Mouse (Mus musculus) G1E (cell line): ENCODE data around the gene Olig2.

Experiments
- CTCF ChIP-seq: IDR thresholded peaks from 2 replicates; pipeline ENCODE4 v1.5.1; 2012; ENCODE audit warnings: low read depth, low read length, inconsistent platforms, mixed read lengths
- GATA1 ChIP-seq: IDR thresholded peaks from 2 replicates; pipeline ENCODE4 v1.6.1; 2012; ENCODE audit warnings: borderline replicate concordance, low read length, inconsistent platforms, mixed read lengths
- POLR2AphosphoS5 ChIP-seq: IDR thresholded peaks from 2 replicates; pipeline ENCODE4 v1.6.1; 2012; ENCODE audit warnings: low read depth, low read length, inconsistent platforms; ENCODE audit not compliant: insufficient replicate concordance
- TAL1 ChIP-seq: conservative IDR thresholded peaks from 2 replicates; pipeline ENCODE4 v1.6.1; 2012; ENCODE audit warnings: low read depth, low read length, inconsistent platforms, mixed read lengths

- TF ChIP-seq CTCF (no peak), GATA1 (no peak), TAL1 (no peak), POLR2AphosphoS5 (no peak)
Observed at GRCm38 (mm10) chr16:91222171-91222642, 3.0 kb upstream of the Olig2 start.
